In the genomic region with DNA sequence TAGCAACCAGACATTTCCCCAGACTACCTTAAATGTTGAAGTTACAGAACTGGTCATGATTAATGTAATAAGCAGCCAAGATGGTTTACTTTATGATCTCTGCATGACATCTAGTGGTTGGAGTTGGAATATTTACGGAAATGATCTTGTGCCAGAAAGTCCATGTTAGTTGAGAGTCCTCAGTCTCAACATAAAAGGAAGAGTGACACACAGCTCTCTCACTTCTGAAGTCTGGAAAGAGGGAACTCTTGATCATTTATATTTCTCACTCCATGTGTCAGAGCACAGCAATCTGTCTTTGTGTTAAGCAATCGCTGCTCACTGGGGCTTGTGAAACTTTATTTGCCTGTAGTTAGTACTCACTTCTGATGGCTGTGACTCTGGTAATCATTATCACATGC, we compare ENCODE assay signal across 9 mouse cellular contexts.
A peak's percentile ranks its signal among the peaks of the same experiment; 100 is the strongest.
DNase-seq lines count a peak whose midpoint lies in the region; ATAC-seq and TF ChIP-seq lines count a peak whose summit lies in the region.
"Had no signal": no experiment of that assay in that cellular context is flagged by ENCODE, and none has a peak within 500 bp of the region (broad histone marks: within the 10 kb centered on the region; RNA-seq: fewer than 3 reads in every experiment).

No protein-coding gene starts in this region.

- TF ChIP-seq EP300 in liver, postnatal 0 days (IDR thresholded peaks at IDR 0.05; ENCODE audit: low read depth): no peak

- no peak overlapping the region for H3K27ac ChIP-seq in liver, postnatal 0 days (ENCODE audit: low read depth)
- peak overlapping the region; percentile 51 for H3K27ac ChIP-seq in embryonic fibroblast, embryonic 13.5 days (ENCODE audit: insufficient read depth, low read length)
- no peak overlapping the region for H3K27ac ChIP-seq in hindbrain, embryonic 16.5 days (ENCODE audit: low read depth, low read length)
- H3K27ac ChIP-seq: macrophage had no signal

- H3K27me3 ChIP-seq in liver, postnatal 0 days (ENCODE audit: insufficient read depth, low read length): no peaks in the 10 kb centered on the region
- no peaks in the 10 kb centered on the region for H3K27me3 ChIP-seq in hindbrain, embryonic 16.5 days (replicated peaks; ENCODE audit: control insufficient read depth, insufficient read depth, low read length)

- H3K4me2 ChIP-seq in liver, postnatal 0 days (ENCODE audit: low read depth, low read length): 0 out of 2 replicates have a peak overlapping the region, but pooled peaks have one; percentile 22
- no peak overlapping the region for H3K4me2 ChIP-seq in hindbrain, embryonic 16.5 days (ENCODE audit: low read length)

- no peak overlapping the region for H3K4me3 ChIP-seq in liver, postnatal 0 days (ENCODE audit: low read depth, low read length)
- H3K4me3 ChIP-seq in embryonic fibroblast, embryonic 13.5 days (ENCODE audit: insufficient read depth, low read length): no peak overlapping the region
- H3K4me3 ChIP-seq in hindbrain, embryonic 16.5 days (ENCODE audit: low read length): no peak overlapping the region

- no peak overlapping the region for H3K9ac ChIP-seq in liver, postnatal 0 days (replicated peaks)
- no peak overlapping the region for H3K9ac ChIP-seq in hindbrain, embryonic 16.5 days (ENCODE audit: low read depth, low read length)

- 36% methylated on average over 2 of the region's 2 CpGs for WGBS in liver, postnatal 0 days (ENCODE audit: insufficient replicate concordance)
- WGBS in hindbrain, embryonic 16.5 days: 56% methylated on average over 2 of the region's 2 CpGs

- DNase-seq in liver, postnatal 0 days: peak; percentile 12
- DNase-seq in liver (no peak), adipocyte (ENCODE audit: low spot score) (peak; percentile 95)
- DNase-seq in layer of hippocampus, postnatal 14 days (ENCODE audit: low spot score in 2 of 2): peak; percentile 17 to 91
- peak; percentile 33 for DNase-seq in retina, adult 2 months (ENCODE audit: low read depth, low spot score)
- no peak for DNase-seq in spleen, postnatal 10 days (ENCODE audit: low spot score in 2 of 2)

- H3K9me3 ChIP-seq in liver, postnatal 0 days (ENCODE audit: low read length): no peaks in the 10 kb centered on the region
- H3K9me3 ChIP-seq in hindbrain, embryonic 16.5 days (ENCODE audit: control insufficient read depth, low read length): no peaks in the 10 kb centered on the region

- TF ChIP-seq POLR2A in embryonic fibroblast, embryonic 13.5 days (IDR thresholded peaks at IDR 0.05; ENCODE audit: low read depth, low read length): no peak

- H3K4me1 ChIP-seq in liver, postnatal 0 days (ENCODE audit: insufficient read depth): no peaks in the 10 kb centered on the region
- no peaks in the 10 kb centered on the region for H3K4me1 ChIP-seq in embryonic fibroblast, embryonic 13.5 days (ENCODE audit: control insufficient read depth, insufficient read depth, low read length)
- H3K4me1 ChIP-seq in hindbrain, embryonic 16.5 days (ENCODE audit: control insufficient read depth, insufficient read depth, low read depth, low read length): no peaks in the 10 kb centered on the region

- peak; percentile 75 for TF ChIP-seq CTCF in liver, postnatal 0 days (IDR thresholded peaks at IDR 0.05; ENCODE audit: low read depth)
- TF ChIP-seq CTCF in embryonic fibroblast, embryonic 13.5 days (IDR thresholded peaks at IDR 0.05; ENCODE audit: borderline replicate concordance, insufficient read depth, low read length): no peak

- ATAC-seq in liver, postnatal 0 days: peak; percentile 85
- ATAC-seq in hindbrain, embryonic 16.5 days: peak; percentile 80

- H3K36me3 ChIP-seq in liver, postnatal 0 days (replicated peaks; ENCODE audit: insufficient read depth, low read length): no peaks in the 10 kb centered on the region
- no peaks in the 10 kb centered on the region for H3K36me3 ChIP-seq in hindbrain, embryonic 16.5 days (ENCODE audit: control insufficient read depth, insufficient read depth, low read length)

Comparison
In these comparisons a context has a peak if more than half of its experiments do, and no peak if none do; other contexts are left out.
1. DNase-seq: peak in liver, postnatal 0 days (single experiment), adipocyte (single experiment), layer of hippocampus, postnatal 14 days (2 of 2) and retina, adult 2 months (single experiment); none in liver (single experiment) and spleen, postnatal 10 days (0 of 2).